Mouse (Mus musculus) retina, adult 2 months (tissue): Measurements from ENCODE around the gene Eif4g2.
A peak's percentile ranks its signal among the peaks of the same experiment; 100 is the strongest.

Experiments used
- DNase-seq: peaks from one replicate; pipeline ENCODE4 v3.0.0-alpha.2; 2012; ENCODE audit warnings: low read depth, low spot score

Gene Eif4g2

GRCm38 (mm10) chr7:111069439-111070166 lies 13.2 kb downstream of the Eif4g2 start:
- DNase-seq = no peak

DNA sequence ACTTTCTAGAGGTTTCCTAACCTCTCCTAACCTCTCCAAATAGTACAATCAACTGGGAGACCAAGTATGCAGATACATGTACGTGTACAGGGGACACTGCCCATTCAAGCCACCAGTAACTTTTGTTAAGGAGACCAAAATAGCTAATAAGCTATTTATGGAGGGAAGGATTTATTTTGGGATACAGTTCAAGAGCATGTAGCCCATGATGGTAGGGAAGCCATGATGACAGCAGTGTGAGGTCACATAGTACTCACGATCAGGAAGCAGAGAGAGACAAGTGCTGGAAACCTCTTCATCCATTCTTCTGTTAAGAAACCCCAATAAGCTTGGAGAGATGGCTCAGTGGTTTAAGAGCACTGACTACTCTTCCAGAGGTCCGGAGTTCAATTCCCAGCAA lies 14.6 kb downstream of the Eif4g2 start:
- no peak for DNase-seq

DNA sequence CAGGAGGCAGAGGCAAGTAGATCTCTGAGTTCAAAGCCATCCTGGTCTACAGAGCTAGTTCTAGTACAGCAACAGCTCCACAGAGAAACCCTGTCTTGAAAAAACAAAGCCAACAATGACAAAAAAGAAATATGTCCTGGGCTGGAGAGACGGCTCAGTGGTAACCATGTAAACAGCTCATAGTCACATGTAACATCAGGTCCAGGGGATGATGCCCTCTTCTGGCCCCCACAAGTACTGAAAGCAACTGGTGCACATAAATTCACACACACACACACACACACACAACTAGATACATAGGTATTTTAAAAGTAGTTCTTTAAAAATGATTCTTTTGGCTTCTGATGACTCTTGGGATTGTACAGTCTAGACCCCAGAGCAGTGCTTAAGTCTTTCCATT lies 19.9 kb downstream of the Eif4g2 start:
- no peak for DNase-seq

DNA sequence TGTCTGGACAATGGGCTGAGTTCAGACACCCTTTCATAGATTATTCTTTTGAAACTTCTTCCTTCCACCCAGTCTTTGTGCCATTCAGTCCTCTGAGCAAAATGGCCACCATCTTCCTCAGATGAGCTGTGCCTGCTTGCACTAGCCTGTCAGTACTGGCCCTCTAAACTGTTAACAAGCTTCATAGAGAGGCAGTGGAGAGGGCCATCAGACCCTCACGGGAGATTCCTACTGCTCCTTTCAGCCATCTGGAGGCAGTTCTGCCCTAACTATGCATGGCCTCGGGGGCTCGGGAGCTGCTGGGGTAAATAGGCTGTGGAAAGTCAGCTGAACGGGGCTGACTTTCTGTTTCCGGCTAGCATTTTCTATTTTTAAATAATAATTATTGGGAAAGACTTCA lies 23.3 kb downstream of the Eif4g2 start:
- no peak for DNase-seq

GRCm38 (mm10) chr7:111055984-111056657 lies 26.7 kb downstream of the Eif4g2 start:
- DNase-seq = no peak

GRCm38 (mm10) chr7:111055221-111055620 lies 27.6 kb downstream of the Eif4g2 start:
- no peak for DNase-seq

- DNase-seq = peak; percentile 28
Observed at GRCm38 (mm10) chr7:111049652-111050421, 33.0 kb downstream of the Eif4g2 start.

DNA sequence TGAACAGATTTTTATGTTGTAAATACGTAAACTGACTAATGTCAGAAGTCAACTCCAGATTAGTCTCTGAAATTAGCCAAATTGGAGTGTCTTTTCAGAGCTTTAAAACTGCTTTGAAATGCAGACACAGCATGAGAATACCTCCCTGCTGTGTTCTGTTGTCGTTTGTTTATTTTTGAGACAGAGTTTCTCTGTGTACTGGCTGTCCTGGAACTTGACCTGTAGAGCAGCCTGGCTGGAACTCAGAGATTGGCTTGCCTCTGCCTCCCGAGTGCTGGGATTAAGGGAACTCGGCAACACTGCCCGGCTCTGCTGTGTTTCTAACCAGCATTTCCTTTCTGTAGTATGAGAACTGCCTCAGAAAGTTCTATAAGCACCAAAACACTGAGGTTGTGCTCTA lies 33.9 kb downstream of the Eif4g2 start:
- DNase-seq = no peak

DNA sequence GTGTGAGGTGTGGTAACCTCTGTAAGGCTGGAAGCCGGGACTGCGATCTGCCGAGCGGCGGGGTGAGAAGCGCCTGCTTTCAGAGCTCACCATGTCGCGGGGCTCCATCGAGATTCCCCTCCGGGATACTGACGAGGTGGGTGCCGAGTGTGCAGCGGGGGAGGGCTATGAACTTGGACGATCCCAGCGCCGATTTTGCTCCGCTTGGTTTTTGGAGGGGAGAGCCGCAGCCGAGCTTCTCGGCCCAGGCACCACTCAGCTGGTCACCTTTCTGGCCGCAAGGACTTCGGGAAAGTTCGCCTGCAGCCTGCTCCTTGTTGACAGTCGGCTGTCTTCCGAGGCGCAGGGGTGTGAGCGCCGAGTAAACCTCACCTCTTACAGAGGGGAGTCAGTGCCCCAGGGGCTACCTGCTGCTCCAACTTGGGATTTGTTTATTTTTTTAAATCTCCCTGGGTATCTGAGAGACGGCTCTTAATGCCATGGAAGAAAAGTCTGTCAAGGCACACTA lies 53.7 kb downstream of the Eif4g2 start:
- no peak for DNase-seq

DNA sequence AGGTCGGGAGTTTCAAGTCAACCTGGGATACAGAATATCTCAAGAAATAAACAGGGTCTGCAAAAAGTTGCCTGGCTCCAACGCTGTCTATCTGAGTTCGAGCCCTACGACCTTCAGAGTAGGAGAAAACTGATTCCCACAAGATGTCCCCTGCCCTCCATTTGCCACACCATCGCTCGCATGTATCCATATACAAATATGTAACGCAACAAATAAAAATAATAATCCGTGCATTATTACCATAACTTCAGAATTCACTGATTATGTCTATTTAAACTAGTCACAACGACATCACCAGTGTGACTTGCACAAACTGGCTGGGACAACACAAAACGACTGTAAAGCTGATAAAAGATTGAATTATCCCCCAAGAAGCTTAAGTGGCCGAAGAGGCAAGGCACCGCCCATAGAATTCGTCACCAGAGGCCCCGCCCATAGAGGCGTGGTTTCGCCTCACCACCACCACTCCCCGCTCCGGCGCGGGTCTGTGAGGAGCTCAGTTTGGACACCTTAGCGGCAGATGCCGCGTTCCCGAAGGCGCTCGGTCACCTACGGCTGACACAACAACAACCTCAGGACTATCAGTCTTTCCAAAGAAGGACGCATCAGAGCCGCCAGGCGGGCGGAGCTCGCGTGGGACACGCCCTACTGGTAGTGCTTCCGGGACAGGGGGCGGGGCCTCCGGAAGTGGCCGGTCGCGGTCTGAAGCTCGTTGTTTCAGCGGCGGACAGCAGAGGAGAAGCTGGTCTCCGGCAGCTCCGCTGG lies 54.4 kb downstream of the Eif4g2 start, which contains the start of gene Ctr9:
Ctr9 (plus strand) TSS at position 671 of the 765 bp plus-strand sequence.
- DNase-seq = peak; percentile 78

DNA sequence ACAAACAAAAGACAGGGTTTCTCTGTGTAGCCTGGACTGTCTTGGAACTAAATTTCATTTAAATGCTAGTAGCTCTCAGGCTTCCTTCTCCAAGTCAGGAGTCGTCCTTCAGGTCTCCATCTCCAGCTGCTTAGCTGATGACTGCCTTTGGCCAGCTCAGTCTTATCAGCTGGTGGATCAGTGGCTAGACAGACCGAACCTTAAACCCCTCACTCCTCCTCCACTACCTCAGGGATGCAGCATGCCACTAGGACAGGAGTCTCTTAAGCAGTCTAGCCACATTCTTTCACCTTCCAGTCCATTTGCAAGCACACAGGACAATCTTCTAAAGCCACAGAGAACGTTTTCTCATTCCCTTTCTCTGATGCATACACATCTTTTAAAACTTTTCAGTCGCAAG lies 57.9 kb downstream of the Eif4g2 start:
- no peak for DNase-seq

DNA sequence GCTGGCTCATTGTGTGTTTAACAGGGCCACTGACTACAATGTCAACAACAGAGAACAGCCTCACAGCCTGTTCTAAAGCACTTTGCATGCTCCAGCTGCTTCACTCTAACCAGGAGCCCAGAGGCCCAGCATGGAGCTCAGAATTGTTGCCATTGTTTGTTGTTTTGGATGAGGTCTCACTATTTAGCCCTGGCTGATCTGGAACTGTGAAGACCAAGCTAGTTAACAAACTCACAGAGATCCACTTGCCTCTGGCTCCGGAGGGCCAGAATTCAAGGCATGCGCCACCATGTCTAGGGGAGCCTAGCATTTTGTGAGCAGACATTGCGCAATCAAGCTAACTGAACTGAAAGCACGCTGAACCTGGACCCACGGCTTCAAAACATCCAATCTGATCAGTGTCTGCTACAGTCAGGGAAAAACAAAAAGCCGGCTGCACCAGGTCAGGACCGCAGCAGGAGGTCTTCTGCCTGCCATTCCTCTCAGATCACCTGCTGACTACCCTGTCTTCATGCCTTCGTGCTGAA lies 58.7 kb downstream of the Eif4g2 start:
- no peak for DNase-seq

- DNase-seq = no peak
Observed at GRCm38 (mm10) chr7:111020814-111021213, 62.0 kb downstream of the Eif4g2 start.
